Comparison of ENCODE assay signal across 17 mouse cellular contexts in genomic region chr10:77376056-77376455, GRCm38 (mm10).
"Had no signal": no experiment of that assay in that cellular context is flagged by ENCODE, and none has a peak within 500 bp of the region (broad histone marks: within the 10 kb centered on the region; RNA-seq: fewer than 3 reads in every experiment).

No protein-coding gene starts in this region.

- H3K27me3 ChIP-seq: limb, embryonic 15.5 days; liver, embryonic 12.5 days; neural tube, embryonic 15.5 days had no signal

- ATAC-seq: liver, embryonic 12.5 days had no signal

- H3K27ac ChIP-seq: limb, embryonic 15.5 days; liver, embryonic 12.5 days; midbrain, embryonic 10.5 days; neural tube, embryonic 15.5 days had no signal

- H3K9me3 ChIP-seq: limb, embryonic 15.5 days; liver, embryonic 12.5 days; midbrain, embryonic 10.5 days; neural tube, embryonic 15.5 days had no signal

- H3K4me3 ChIP-seq: limb, embryonic 15.5 days; liver, embryonic 12.5 days; midbrain, embryonic 10.5 days; myocyte; neural tube, embryonic 15.5 days had no signal

- H3K36me3 ChIP-seq: limb, embryonic 15.5 days; liver, embryonic 12.5 days; midbrain, embryonic 10.5 days; neural tube, embryonic 15.5 days had no signal

- H3K4me1 ChIP-seq: limb, embryonic 15.5 days; liver, embryonic 12.5 days; neural tube, embryonic 15.5 days had no signal

- DNase-seq: kidney, postnatal 36 days; layer of hippocampus, adult 9-11 months; layer of hippocampus, postnatal 36 days; lung, embryonic 14.5 days; lung, postnatal 10 days; lung, postnatal 4 days; midbrain, embryonic 14.5 days; retina, postnatal 1 day; right cerebral cortex, postnatal 4 days; spleen, adult 18-20 months; thymus, adult 18-20 months; thymus, postnatal 14 days had no signal

- H3K9ac ChIP-seq: limb, embryonic 15.5 days; liver, embryonic 12.5 days; lung, embryonic 14.5 days; neural tube, embryonic 15.5 days had no signal

- H3K4me2 ChIP-seq: limb, embryonic 15.5 days; liver, embryonic 12.5 days; lung, embryonic 14.5 days; neural tube, embryonic 15.5 days had no signal
